Mouse (Mus musculus) heart, postnatal 0 days (tissue): ENCODE measurements around the gene Akap6. TPM values are rescaled to one million over a fixed set of nuclear protein-coding genes. Genes with fewer than 3 reads are reported as not detected.

Experiments used
- ATAC-seq: fragments of 200-750 bp; cut with Nextera tagmentation; 2 replicates; pipeline ENCODE4 v1.8.0; 2017; ENCODE audit warnings: low read depth, moderate number of reproducible peaks, moderate library complexity; ENCODE audit not compliant: insufficient read depth
- DNase-seq: peaks from one replicate; pipeline ENCODE4 v3.0.0-alpha.2; 2016; ENCODE audit warnings: low spot score
- H3K27ac ChIP-seq: fragments of 300-500 bp; sonication (generic); 2 replicates; pipeline ENCODE4 v1.5.1; 2014; ENCODE audit warnings: low read depth, mild to moderate bottlenecking
- H3K27me3 ChIP-seq: fragments of 300-500 bp; sonication (generic); 2 replicates; pipeline ENCODE4 v1.6.1; 2014; ENCODE audit warnings: low read length, mixed read lengths; ENCODE audit not compliant: control insufficient read depth, insufficient read depth
- H3K36me3 ChIP-seq: fragments of 300-500 bp; sonication (generic); replicated peaks from 2 replicates; pipeline ENCODE4 v1.6.1; 2014; ENCODE audit warnings: low read length, mixed read lengths; ENCODE audit not compliant: control insufficient read depth, insufficient read depth
- H3K4me1 ChIP-seq: fragments of 300-500 bp; sonication (generic); 2 replicates; pipeline ENCODE4 v1.6.1; 2014; ENCODE audit warnings: antibody characterized with exemption; ENCODE audit not compliant: control insufficient read depth, insufficient read depth
- H3K4me2 ChIP-seq: fragments of 300-500 bp; sonication (generic); 2 replicates; pipeline ENCODE4 v1.6.1; 2014; ENCODE audit warnings: low read depth, mild to moderate bottlenecking, low read length, moderate library complexity
- H3K4me3 ChIP-seq: fragments of 300-500 bp; sonication (generic); 2 replicates; pipeline ENCODE4 v1.5.1; 2014; ENCODE audit warnings: low read depth, low read length
- H3K9ac ChIP-seq: fragments of 300-500 bp; sonication (generic); replicated peaks from 2 replicates; pipeline ENCODE4 v1.6.1; 2014; ENCODE audit warnings: low read depth, low read length, mixed read lengths
- H3K9me3 ChIP-seq: fragments of 300-500 bp; sonication (generic); replicated peaks from 2 replicates; pipeline ENCODE4 v1.6.1; 2016; ENCODE audit warnings: low read length; ENCODE audit not compliant: control insufficient read depth
- CTCF ChIP-seq: IDR thresholded peaks from 2 replicates; pipeline ENCODE4 v1.5.1; 2016; ENCODE audit warnings: antibody characterized with exemption, control low read depth, low read depth
- EP300 ChIP-seq: IDR thresholded peaks from 2 replicates; pipeline ENCODE4 v1.6.1; 2016; ENCODE audit warnings: antibody characterized with exemption, low read depth
- WGBS: fragments of 180-500 bp; shearing (Covaris S2); extraction: QIAGEN DNeasy Blood & Tissue Kit; methylation state at CpG from one replicate; pipeline ENCODE4 v1.1.7; 2014; 5-methylcytosine and 5-hydroxymethylcytosine counted together
- polyA plus RNA-seq: library from polyadenylated mRNA; unstranded; fragments of >200 nt; fragmentation: Nextera tagmentation; extraction: Ambion mirVana; gene quantifications from 2 replicates; pipeline ENCODE4 v1.2.1, GENCODE M21; 2015
- total RNA-seq: library from RNA; depleted of rRNA; stranded (reverse); fragments of >200 nt; gene quantifications from 2 replicates; pipeline ENCODE4 v1.2.3, GENCODE M21; 2014; ENCODE audit warnings: low replicate concordance

Akap6 gene
- total and polyA plus RNA-seq, 2 experiments from 2014 or later, result 10.3 to 53.2 TPM

GRCm38 (mm10) chr12:53024575-53025246 is 325.5 kb downstream of the Akap6 start:
- 81% methylated on average over 9 of the region's 9 CpGs for WGBS
- Histone ChIP-seq H3K4me1 (no peaks in the 10 kb centered on the region), H3K9me3 (no peaks in the 10 kb centered on the region), H3K27ac (no peak overlapping the region), H3K4me3 (no peak overlapping the region), H3K4me2 (no peak overlapping the region), H3K27me3 (no peaks in the 10 kb centered on the region), H3K9ac (no peak overlapping the region), H3K36me3 (no peaks in the 10 kb centered on the region; the same call in 1 of the 2 replicates)
- no peak for DNase-seq
- no peak for ATAC-seq
- TF ChIP-seq CTCF, result no peak
- no peak for TF ChIP-seq EP300

GRCm38 (mm10) chr12:53027308-53027707 is 328.1 kb downstream of the Akap6 start:
- Histone ChIP-seq H3K27me3 (no peaks in the 10 kb centered on the region), H3K9me3 (no peaks in the 10 kb centered on the region), H3K9ac (no peak overlapping the region), H3K4me3 (no peak overlapping the region), H3K36me3 (no peaks in the 10 kb centered on the region; the same call in 1 of the 2 replicates), H3K4me1 (no peaks in the 10 kb centered on the region), H3K4me2 (no peak overlapping the region), H3K27ac (no peak overlapping the region)
- no peak for TF ChIP-seq EP300
- TF ChIP-seq CTCF, result no peak
- 67% methylated on average over 4 of the region's 4 CpGs for WGBS
- DNase-seq, result no peak
- no peak for ATAC-seq

DNA sequence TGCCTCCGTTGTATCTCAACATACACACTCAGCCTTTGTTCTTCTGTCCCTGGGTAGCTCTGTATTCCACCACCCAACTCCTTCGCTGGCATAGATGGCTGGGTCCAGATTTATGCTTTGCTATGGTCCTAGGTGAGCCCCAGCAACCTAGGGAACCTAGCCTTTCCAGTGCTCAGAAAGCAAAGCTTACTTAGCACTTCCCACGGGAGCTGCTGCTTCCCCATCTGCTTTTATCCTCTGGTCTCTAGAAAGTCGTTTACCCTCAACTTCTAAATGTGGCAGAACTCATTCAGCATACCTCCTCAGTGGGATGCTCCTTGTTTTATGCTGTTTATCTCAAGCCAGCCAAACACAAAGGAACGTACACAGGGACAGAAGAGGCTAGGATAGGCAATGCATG is 329.7 kb downstream of the Akap6 start:
- Histone ChIP-seq H3K27ac (no peak overlapping the region), H3K36me3 (no peaks in the 10 kb centered on the region; the same call in 1 of the 2 replicates), H3K27me3 (no peaks in the 10 kb centered on the region), H3K9me3 (no peaks in the 10 kb centered on the region), H3K4me2 (no peak overlapping the region), H3K9ac (no peak overlapping the region), H3K4me1 (peaks cover 10% of the 10 kb centered on the region; the same call in 1 of the 2 replicates), H3K4me3 (no peak overlapping the region)
- WGBS, result 53% methylated on average over 5 of the region's 5 CpGs
- no peak for TF ChIP-seq EP300
- DNase-seq (no peak), ATAC-seq (no peak)

GRCm38 (mm10) chr12:53029910-53030309 is 330.7 kb downstream of the Akap6 start:
- DNase-seq (no peak), ATAC-seq (no peak)
- Histone ChIP-seq H3K4me3 (no peak overlapping the region), H3K36me3 (no peaks in the 10 kb centered on the region; the same call in 1 of the 2 replicates), H3K9ac (no peak overlapping the region), H3K9me3 (no peaks in the 10 kb centered on the region), H3K27ac (no peak overlapping the region), H3K4me2 (no peak overlapping the region), H3K27me3 (no peaks in the 10 kb centered on the region), H3K4me1 (peaks cover 13% of the 10 kb centered on the region; the same call in 1 of the 2 replicates)
- TF ChIP-seq CTCF (no peak), EP300 (no peak)
- WGBS, result 78% methylated on average over 6 of the region's 6 CpGs

DNA sequence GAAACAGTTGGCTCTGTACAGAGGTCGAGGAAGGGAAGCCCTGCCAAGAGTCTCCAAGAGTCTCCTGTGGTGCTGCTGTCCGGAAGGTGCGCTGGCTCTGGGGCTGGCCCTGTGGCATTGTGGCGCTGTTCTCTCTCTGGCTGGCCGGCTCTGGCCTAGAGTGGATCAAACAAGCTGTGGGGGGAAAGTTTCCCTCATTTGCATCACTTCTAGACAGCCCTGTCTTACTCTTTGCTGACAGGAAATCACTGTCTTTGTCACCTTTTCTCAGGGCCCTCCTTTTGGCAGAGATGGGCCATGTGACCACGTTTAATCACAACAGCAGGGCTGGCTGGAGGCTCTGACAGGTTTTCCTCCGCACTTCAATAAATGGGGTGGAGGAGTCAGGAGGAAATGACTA is 333.6 kb downstream of the Akap6 start:
- H3K4me1 ChIP-seq, result peaks cover 13% of the 10 kb centered on the region; the same call in 1 of the 2 replicates
- TF ChIP-seq CTCF (no peak), EP300 (no peak)
- peak overlapping the region; percentile 47 for H3K4me2 ChIP-seq
- no peaks in the 10 kb centered on the region for H3K36me3 ChIP-seq
- peak overlapping the region; percentile 69 for H3K27ac ChIP-seq
- WGBS, result 4% methylated on average over 7 of the region's 7 CpGs
- DNase-seq (peak; percentile 38), ATAC-seq (peak; percentile 80)
- peak overlapping the region; percentile 14; the same call in 1 of the 2 replicates for H3K4me3 ChIP-seq
- no peaks in the 10 kb centered on the region for H3K9me3 ChIP-seq
- H3K9ac ChIP-seq, result peak overlapping the region; percentile 13; the same call in 1 of the 2 replicates
- no peaks in the 10 kb centered on the region for H3K27me3 ChIP-seq
